Mouse (Mus musculus): ENCODE data around the gene Polr3g.

- TF ChIP-seq CTCF (IDR thresholded peaks at IDR 0.05; ENCODE audit: extremely low read depth, insufficient read depth, insufficient read length, insufficient replicate concordance) = no peak
- no peak for TF ChIP-seq POLR2A (IDR thresholded peaks at IDR 0.05; ENCODE audit: low read depth, low read length)
Measured at GRCm38 (mm10) chr13:81744092-81744396, 33.2 kb upstream of the Polr3g start.

Measured in spleen, adult 2 months (tissue).